Mouse (Mus musculus) B cell, adult 2 months (primary cell): Measurements from ENCODE around the gene Nr1d2.
A peak's percentile ranks its signal among the peaks of the same experiment; 100 is the strongest.
"Not testable (repeated sequence)": the region's sequence is repeated elsewhere in the genome, so short reads cannot be mapped to it uniquely, and the experiment has no call there.

ENCODE experiments used
- DNase-seq, 2 experiments: peaks; one replicate each; pipeline ENCODE4 v3.0.0; 2022

Gene Nr1d2

GRCm38 (mm10) chr14:18238750-18239731 lies at the start of gene Nr1d2:
Nr1d2 (minus strand) TSS chr14:18239127.
- DNase-seq, result peak; percentile 95 to 96

GRCm38 (mm10) chr14:18287391-18287790 lies 48.5 kb upstream of the Nr1d2 start:
- no peak for DNase-seq

DNA sequence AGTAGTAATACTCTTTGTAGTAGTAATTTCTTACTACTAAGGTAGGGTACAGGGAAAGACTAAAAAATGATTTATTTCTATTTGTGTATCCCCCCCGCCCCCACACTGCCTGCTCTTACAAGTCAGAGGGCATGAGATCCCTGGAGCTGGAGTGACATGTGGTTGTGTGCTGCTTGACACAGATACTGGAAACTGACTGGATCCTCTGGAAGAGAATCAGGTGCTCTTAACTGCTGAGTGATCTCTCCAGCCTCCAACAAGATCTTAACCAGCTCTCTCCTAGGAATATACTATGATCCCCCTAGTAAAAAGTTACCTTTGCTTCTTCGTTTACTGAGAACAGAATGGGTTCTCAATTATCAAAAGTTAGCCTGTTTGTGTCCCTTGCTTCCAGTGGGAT lies 47.5 kb upstream of the Nr1d2 start:
- DNase-seq, result no peak

- no peak for DNase-seq
Measured at GRCm38 (mm10) chr14:18285476-18285875, 46.5 kb upstream of the Nr1d2 start.

DNA sequence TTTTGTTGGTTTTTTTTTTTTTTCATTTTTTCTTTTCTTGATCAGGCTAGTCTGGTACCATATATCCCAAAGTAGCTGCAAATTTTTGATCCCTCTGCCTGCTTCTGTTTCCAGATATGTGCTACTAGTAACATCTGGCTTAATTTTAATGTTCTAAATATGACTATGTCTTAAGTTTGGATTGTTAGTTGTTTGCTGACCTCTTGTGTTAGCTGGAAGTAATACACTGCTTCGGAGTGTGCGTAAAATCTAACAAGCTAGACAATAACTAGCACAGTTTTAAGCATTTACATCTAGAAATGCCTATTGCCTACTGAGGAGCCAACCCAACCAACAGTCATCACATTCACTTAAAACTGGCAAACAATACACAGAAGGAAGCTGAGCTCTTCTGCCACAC lies 45.7 kb upstream of the Nr1d2 start:
- peak; percentile 22 to 25 for DNase-seq

- no peak for DNase-seq
Measured at GRCm38 (mm10) chr14:18280375-18280774, 41.4 kb upstream of the Nr1d2 start.

DNA sequence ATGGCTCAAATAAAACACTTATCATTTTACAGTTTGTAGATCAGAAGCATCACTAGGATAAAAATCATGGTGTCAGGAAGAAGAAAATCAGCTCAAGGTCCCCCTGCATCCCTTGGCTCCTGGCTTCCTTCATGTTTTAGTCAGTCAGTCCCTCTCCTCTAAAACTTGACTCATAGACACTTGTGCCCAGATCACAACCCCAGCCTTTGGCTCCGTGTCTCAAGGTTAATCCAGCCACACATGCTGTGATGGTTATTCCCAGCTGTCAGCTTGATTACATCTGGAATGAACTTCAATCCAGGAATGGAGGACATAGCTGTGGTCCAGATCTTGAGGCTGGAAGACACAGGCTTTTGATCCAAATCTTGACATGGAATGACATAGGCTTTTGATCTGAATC lies 35.6 kb upstream of the Nr1d2 start:
- DNase-seq, result no peak

- no peak for DNase-seq
Measured at GRCm38 (mm10) chr14:18271666-18272065, 32.7 kb upstream of the Nr1d2 start.

- peak; percentile 96 to 97 for DNase-seq
Measured at GRCm38 (mm10) chr14:18270529-18271441, 31.9 kb upstream of the Nr1d2 start, which contains the start of the genes Nkiras1 and Rpl15. Nkiras1 (plus strand) TSS chr14:18271136. Rpl15 (minus strand) TSS chr14:18271391.

- not testable (repeated sequence) for DNase-seq
Measured at GRCm38 (mm10) chr14:18269947-18270528, 31.1 kb upstream of the Nr1d2 start.

DNA sequence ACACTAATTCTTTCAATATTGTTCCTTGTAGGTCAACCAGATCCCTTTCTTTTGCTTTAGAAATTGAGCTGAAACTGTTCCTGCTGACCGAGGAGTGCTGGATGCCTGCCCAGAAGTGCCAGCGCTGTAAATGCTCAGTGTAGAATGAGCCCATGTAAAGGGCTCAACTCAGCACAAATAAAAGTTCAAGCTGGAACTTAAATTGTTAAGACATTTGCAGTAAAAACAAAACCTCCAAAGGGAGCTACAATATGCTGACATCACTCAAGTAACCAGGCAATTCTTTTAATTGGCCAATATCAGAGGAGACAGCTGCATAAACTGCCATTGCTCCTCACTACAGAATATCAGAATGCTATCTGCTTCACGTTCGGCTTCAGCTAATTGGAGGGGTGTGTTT lies 24.5 kb upstream of the Nr1d2 start:
- DNase-seq, result no peak

DNA sequence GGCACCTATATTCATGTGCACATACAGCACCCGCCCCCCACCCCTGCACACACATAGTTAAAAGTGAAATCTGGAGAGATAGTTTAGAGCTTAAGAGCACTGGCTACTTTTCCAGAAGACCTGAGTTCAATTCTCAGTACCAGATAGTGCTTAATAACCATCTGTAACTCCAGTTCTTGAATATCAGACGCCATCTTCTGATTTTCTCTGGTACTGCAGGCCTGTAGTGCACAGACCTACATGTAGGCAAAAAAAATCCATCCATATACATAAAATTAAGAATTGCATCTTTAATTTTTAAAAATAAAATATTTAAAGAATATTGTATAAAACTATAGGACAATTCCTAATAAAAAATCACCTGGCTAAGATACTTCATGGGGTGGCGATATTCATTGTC lies 22.3 kb upstream of the Nr1d2 start:
- DNase-seq, result no peak

- no peak for DNase-seq
Measured at GRCm38 (mm10) chr14:18242638-18243130, 3.8 kb upstream of the Nr1d2 start.

GRCm38 (mm10) chr14:18241786-18242185 lies 2.9 kb upstream of the Nr1d2 start:
- DNase-seq, result no peak

- no peak for DNase-seq
Measured at GRCm38 (mm10) chr14:18240132-18240531, 1.2 kb upstream of the Nr1d2 start.

DNA sequence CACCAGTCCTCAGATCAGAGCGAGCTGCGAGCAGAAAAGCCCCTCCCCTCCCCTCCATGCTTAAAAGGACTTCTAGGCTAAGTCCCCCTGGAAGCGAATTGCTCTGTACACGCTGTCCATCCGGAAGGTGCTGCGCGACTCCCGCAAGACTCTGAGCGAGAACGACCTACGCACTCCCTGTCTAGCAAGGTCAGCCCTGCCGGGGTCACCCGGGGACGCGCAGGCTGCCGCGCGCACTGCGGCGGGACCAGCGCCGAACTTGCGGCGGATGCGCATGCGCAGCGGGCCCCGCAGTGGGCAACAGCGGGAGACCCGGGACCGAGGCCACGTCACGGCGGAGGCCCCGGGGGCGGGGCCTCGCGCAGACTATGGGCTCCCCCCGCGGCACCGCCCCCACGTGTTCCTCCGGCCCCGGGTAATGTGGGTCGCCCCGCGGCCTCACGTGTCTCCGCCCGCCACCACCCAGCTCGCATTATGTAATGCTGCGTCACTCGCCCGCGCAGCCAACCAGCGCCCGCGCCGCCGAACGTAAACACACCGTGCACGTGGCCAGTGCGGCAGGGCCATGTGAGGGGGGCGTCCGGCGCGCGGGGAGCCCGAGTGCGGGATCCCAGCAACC lies 687 bp downstream of the Nr1d2 start:
- peak; percentile 97 to 98 for DNase-seq

DNA sequence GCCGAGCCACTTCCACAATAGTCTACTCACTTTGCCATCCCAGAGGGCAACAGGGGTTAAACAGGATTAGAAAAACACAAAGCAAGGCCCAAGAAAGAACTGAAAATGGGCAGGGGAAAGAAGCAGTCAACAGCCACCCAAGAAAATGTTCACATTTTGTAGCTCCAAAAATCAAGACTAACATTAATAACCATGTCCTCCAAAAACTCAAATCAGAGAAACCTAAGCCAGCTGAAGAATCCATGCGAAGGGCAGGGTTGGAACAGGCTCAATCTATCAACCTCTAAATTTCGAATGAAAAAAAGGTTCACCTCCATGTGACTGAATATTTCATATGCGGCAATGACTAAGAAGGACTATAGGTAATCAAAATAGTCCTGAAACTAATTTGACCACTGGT lies 1.5 kb downstream of the Nr1d2 start:
- no peak for DNase-seq

- not testable (repeated sequence) for DNase-seq
Measured at GRCm38 (mm10) chr14:18236496-18237235, 2.3 kb downstream of the Nr1d2 start.

DNA sequence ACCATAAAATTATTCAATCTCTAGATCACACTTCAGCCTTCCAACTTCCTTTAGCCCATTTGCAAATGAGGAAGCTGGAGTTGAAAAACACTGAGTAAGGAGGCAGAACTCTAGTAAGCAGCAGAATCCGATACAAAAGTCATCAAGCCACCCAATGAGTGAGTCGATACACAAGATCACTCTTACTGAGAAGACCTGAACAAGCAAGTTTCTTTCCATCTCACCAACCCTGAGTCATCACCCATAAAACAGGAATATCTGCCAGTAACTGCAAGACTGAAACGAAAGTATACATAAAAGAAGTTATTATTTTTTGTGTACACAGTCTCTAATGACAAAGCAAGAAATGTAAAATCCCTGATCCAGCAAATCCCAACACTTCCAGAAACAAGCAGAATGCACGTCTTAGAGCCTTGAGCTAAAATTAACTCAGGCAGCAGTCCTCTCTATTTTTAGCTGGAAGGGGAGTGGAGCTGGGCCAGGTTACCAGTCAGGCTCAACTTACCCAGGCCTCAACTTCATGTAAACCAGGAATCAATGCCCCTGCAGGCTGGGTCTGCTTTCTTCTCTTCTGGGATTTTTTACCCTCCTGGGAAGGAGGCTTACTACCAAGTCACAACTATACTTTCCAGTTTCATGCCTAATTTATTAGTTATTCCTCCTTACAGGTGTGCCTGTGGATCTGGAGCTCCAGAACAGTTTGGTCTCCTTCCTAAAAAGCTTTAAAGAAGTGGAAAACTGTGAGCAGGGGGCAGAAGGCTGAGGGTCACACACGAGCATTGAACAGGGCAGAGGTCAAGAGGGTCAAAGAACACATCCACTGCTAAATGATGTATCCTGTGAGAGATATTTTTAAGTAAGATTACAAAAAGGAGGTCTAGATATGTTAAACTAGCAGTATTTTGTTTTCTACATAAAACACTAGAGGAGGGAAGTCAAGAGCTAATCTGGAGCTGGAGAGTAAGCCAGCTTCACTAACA lies 4.7 kb downstream of the Nr1d2 start:
- no peak for DNase-seq

DNA sequence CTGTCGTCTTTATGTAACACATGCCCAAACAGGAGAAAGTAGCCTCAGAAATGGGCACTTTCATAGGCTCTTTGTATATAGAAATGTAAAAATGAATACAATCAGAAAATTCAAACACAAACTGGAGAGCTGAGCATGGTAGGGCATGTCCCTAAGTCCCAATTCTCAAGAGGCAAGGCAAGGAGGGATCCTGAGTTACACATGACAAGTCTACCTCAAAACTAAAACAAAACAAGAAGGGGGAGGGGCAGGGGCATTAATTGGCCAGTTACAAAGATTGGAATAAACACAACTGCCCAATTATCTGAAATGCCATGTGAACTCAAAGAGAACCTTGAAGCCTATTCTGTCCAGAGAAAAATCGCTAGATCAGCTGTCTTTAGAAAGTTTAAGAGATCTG lies 5.9 kb downstream of the Nr1d2 start:
- DNase-seq, result no peak
